Mouse (Mus musculus) kidney, embryonic 16.5 days (tissue): ENCODE measurements around the gene Slc6a16. TPM values are rescaled to one million over a fixed set of nuclear protein-coding genes. Genes with fewer than 3 reads are reported as not detected.

Source experiments
- ATAC-seq: fragments of 200-750 bp; cut with Nextera tagmentation; 2 replicates; pipeline ENCODE4 v1.8.0; 2017; ENCODE audit warnings: moderate TSS enrichment; ENCODE audit not compliant: low FRiP score, low TSS enrichment
- H3K27ac ChIP-seq: fragments of 300-500 bp; sonication (generic); 2 replicates; pipeline ENCODE4 v1.5.1; 2014; ENCODE audit warnings: low read length
- H3K27me3 ChIP-seq: fragments of 300-500 bp; sonication (generic); 2 replicates; pipeline ENCODE4 v1.6.1; 2014; ENCODE audit warnings: low read length, control low read depth, mixed read lengths; ENCODE audit not compliant: insufficient read depth
- H3K36me3 ChIP-seq: fragments of 300-500 bp; sonication (generic); 2 replicates; pipeline ENCODE4 v1.6.1; 2014; ENCODE audit warnings: low read length, control low read depth, mixed read lengths; ENCODE audit not compliant: insufficient read depth
- H3K4me1 ChIP-seq: fragments of 300-500 bp; sonication (generic); 2 replicates; pipeline ENCODE4 v1.6.1; 2014; ENCODE audit warnings: low read length, control low read depth, mixed read lengths; ENCODE audit not compliant: insufficient read depth
- H3K4me2 ChIP-seq: fragments of 300-500 bp; sonication (generic); replicated peaks from 2 replicates; pipeline ENCODE4 v1.6.1; 2014; ENCODE audit warnings: low read depth, low read length
- H3K4me3 ChIP-seq: fragments of 300-500 bp; sonication (generic); 2 replicates; pipeline ENCODE4 v1.5.1; 2014; ENCODE audit warnings: mild to moderate bottlenecking, low read length
- H3K9ac ChIP-seq: fragments of 300-500 bp; sonication (generic); replicated peaks from 2 replicates; pipeline ENCODE4 v1.6.1; 2014; ENCODE audit warnings: low read length
- H3K9me3 ChIP-seq: fragments of 300-500 bp; sonication (generic); 2 replicates; pipeline ENCODE4 v1.6.1; 2016; ENCODE audit warnings: low read length, control low read depth
- WGBS: fragments of 180-500 bp; shearing (Covaris S2); extraction: QIAGEN DNeasy Blood & Tissue Kit; methylation state at CpG from one replicate; pipeline ENCODE4 v1.1.7; 2014; 5-methylcytosine and 5-hydroxymethylcytosine counted together
- polyA plus RNA-seq: library from polyadenylated mRNA; unstranded; fragments of >200 nt; fragmentation: Nextera tagmentation; extraction: Ambion mirVana; gene quantifications from 2 replicates; pipeline ENCODE4 v1.2.1, GENCODE M21; 2015

The Slc6a16 gene
- polyA plus RNA-seq, 1 experiment from 2014 or later, result 0.30 TPM

- peak overlapping the region; percentile 49 for H3K4me2 ChIP-seq
- no peaks in the 10 kb centered on the region for H3K27me3 ChIP-seq
- no peak overlapping the region for H3K27ac ChIP-seq
- 0 out of 2 replicates have a peak overlapping the region, but pooled peaks have one; percentile 24 for H3K9ac ChIP-seq
- H3K9me3 ChIP-seq, result no peaks in the 10 kb centered on the region
- peaks cover 18% of the 10 kb centered on the region for H3K4me1 ChIP-seq
- 16% methylated on average over 12 of the region's 13 CpGs for WGBS
- H3K4me3 ChIP-seq, result peak overlapping the region; percentile 18
- ATAC-seq, result peak; percentile 44
- no peaks in the 10 kb centered on the region for H3K36me3 ChIP-seq
These were observed 64.0 kb downstream of the Slc6a16 start for GRCm38 (mm10) chr7:45304869-45305268.

- Histone ChIP-seq H3K36me3 (no peaks in the 10 kb centered on the region), H3K4me2 (peak overlapping the region; percentile 49), H3K4me3 (peak overlapping the region; percentile 18), H3K4me1 (peaks cover 18% of the 10 kb centered on the region), H3K27ac (no peak overlapping the region), H3K9ac (0 out of 2 replicates have a peak overlapping the region, but pooled peaks have one; percentile 24), H3K27me3 (no peaks in the 10 kb centered on the region), H3K9me3 (no peaks in the 10 kb centered on the region)
- peak; percentile 46 for ATAC-seq
- 11% methylated on average over 17 of the region's 17 CpGs for WGBS
These were observed 64.4 kb downstream of the Slc6a16 start for GRCm38 (mm10) chr7:45305275-45305674.

- Histone ChIP-seq H3K9me3 (no peaks in the 10 kb centered on the region), H3K4me1 (peaks cover 38% of the 10 kb centered on the region), H3K4me2 (no peak overlapping the region), H3K36me3 (no peaks in the 10 kb centered on the region), H3K27me3 (no peaks in the 10 kb centered on the region), H3K27ac (no peak overlapping the region), H3K4me3 (no peak overlapping the region), H3K9ac (no peak overlapping the region)
- WGBS, result 63% methylated on average over 15 of the region's 15 CpGs
- no peak for ATAC-seq
These were observed 67.8 kb downstream of the Slc6a16 start for GRCm38 (mm10) chr7:45308551-45309240.

GRCm38 (mm10) chr7:45309455-45309854 is 68.6 kb downstream of the Slc6a16 start:
- H3K4me2 ChIP-seq, result no peak overlapping the region
- no peak overlapping the region for H3K9ac ChIP-seq
- no peaks in the 10 kb centered on the region for H3K27me3 ChIP-seq
- 20% methylated on average over 9 of the region's 9 CpGs for WGBS
- H3K4me3 ChIP-seq, result no peak overlapping the region
- no peaks in the 10 kb centered on the region for H3K9me3 ChIP-seq
- no peak for ATAC-seq
- no peaks in the 10 kb centered on the region for H3K36me3 ChIP-seq
- peaks cover 46% of the 10 kb centered on the region for H3K4me1 ChIP-seq
- no peak overlapping the region for H3K27ac ChIP-seq

GRCm38 (mm10) chr7:45312023-45312422 is 71.1 kb downstream of the Slc6a16 start:
- Histone ChIP-seq H3K4me2 (no peak overlapping the region), H3K9me3 (no peaks in the 10 kb centered on the region), H3K27me3 (no peaks in the 10 kb centered on the region), H3K4me1 (peaks cover 45% of the 10 kb centered on the region), H3K36me3 (no peaks in the 10 kb centered on the region), H3K4me3 (no peak overlapping the region), H3K27ac (no peak overlapping the region), H3K9ac (0 out of 2 replicates have a peak overlapping the region, but pooled peaks have one; percentile 2)
- WGBS, result 23% methylated on average over 8 of the region's 8 CpGs
- ATAC-seq, result no peak

GRCm38 (mm10) chr7:45312686-45313453 is 72.0 kb downstream of the Slc6a16 start:
- Histone ChIP-seq H3K27me3 (no peaks in the 10 kb centered on the region), H3K9me3 (no peaks in the 10 kb centered on the region), H3K4me1 (peaks cover 45% of the 10 kb centered on the region), H3K4me2 (peak overlapping the region; percentile 36), H3K36me3 (no peaks in the 10 kb centered on the region), H3K27ac (peak overlapping the region; percentile 77), H3K4me3 (no peak overlapping the region), H3K9ac (0 out of 2 replicates have a peak overlapping the region, but pooled peaks have one; percentile 23)
- ATAC-seq, result 0 out of 2 replicates have a peak, but pooled peaks have one; percentile 46
- 9% methylated on average over 10 of the region's 10 CpGs for WGBS

GRCm38 (mm10) chr7:45313495-45313894 is 72.6 kb downstream of the Slc6a16 start:
- peaks cover 45% of the 10 kb centered on the region for H3K4me1 ChIP-seq
- H3K27me3 ChIP-seq, result no peaks in the 10 kb centered on the region
- no peaks in the 10 kb centered on the region for H3K9me3 ChIP-seq
- H3K27ac ChIP-seq, result peak overlapping the region; percentile 77
- ATAC-seq, result no peak
- H3K4me2 ChIP-seq, result peak overlapping the region; percentile 36; the same call in 1 of the 2 replicates
- no peak overlapping the region for H3K9ac ChIP-seq
- H3K36me3 ChIP-seq, result peaks cover 1% of the 10 kb centered on the region; the same call in 1 of the 2 replicates
- H3K4me3 ChIP-seq, result no peak overlapping the region
- WGBS, result 8% methylated on average over 9 of the region's 9 CpGs

GRCm38 (mm10) chr7:45315182-45315701 is 74.4 kb downstream of the Slc6a16 start:
- Histone ChIP-seq H3K9me3 (no peaks in the 10 kb centered on the region), H3K9ac (no peak overlapping the region), H3K4me3 (no peak overlapping the region), H3K27ac (peak overlapping the region; percentile 47; the same call in 1 of the 2 replicates), H3K36me3 (peaks cover 8% of the 10 kb centered on the region), H3K4me1 (peaks cover 37% of the 10 kb centered on the region), H3K27me3 (no peaks in the 10 kb centered on the region), H3K4me2 (no peak overlapping the region)
- WGBS, result 55% methylated on average over 10 of the region's 10 CpGs
- ATAC-seq, result 0 out of 2 replicates have a peak, but pooled peaks have one; percentile 33

GRCm38 (mm10) chr7:45316536-45316935 is 75.7 kb downstream of the Slc6a16 start:
- Histone ChIP-seq H3K27ac (no peak overlapping the region), H3K4me2 (no peak overlapping the region), H3K9ac (no peak overlapping the region), H3K27me3 (no peaks in the 10 kb centered on the region), H3K9me3 (no peaks in the 10 kb centered on the region), H3K4me1 (peaks cover 37% of the 10 kb centered on the region), H3K36me3 (peaks cover 8% of the 10 kb centered on the region), H3K4me3 (no peak overlapping the region)
- ATAC-seq, result no peak
- 94% methylated on average over 14 of the region's 14 CpGs for WGBS
